Mouse (Mus musculus) lung, postnatal 14 days (tissue): Measurements from ENCODE around the gene Nr0b2.
"Not testable (repeated sequence)": the region's sequence is repeated elsewhere in the genome, so short reads cannot be mapped to it uniquely, and the experiment has no call there.

Source experiments
- DNase-seq: peaks from one replicate; pipeline ENCODE4 v3.0.0; 2021

Nr0b2 gene

DNA sequence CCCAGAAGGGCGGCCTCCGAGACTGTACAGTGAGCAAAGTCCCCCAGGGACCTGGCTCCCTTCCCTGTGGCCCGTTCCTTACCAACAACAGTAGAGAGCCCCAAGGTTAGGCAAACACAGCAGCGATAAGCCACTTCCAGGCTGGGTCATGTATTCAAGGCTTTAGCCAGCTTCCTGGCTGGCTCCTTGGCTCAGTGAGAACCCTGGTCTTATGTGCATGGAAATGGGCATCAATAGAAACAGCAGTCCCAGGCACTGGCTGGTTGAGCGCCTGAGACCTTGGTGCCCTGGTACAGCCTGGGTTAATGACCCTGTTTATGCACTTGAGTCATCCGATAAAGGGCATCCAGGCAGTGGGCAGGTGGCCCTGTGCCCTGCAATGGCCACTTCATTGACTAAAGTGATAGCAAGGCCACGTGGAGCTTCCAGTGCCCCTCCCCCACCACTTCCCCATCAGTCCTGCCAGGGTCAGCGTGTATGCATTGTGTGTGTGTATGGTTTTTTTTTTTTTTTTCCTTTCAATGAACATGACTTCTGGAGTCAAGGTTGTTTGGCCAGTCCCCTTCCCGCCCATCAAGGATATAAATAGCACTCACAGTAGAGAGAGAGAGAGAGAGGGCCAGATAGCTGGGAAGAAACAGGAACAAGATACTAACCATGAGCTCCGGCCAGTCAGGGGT, at the start of gene Nr0b2:
Gene Nr0b2 (plus strand): TSS at position 609 of the 680 bp plus-strand sequence.
- DNase-seq, result no peak

DNA sequence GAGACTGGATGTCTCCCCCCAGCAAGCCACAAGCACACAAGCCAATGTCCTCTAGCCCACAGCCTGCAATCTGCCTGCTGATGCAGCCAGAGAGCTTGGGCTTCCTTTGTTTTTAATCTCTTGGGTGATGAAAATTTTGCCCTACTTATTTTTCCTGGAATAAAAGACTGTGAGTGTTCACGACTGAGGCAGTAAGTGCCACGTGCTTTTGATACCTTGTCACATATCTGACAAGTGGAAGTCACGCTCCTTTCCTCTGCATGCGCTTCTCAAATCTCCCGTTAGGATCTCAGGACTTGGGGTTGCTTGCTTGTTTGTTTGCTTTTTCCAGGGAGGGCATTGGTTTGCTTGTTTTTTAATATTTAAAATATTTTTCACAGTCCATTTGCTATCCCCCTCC, 48.9 kb upstream of the Nr0b2 start:
- DNase-seq, result no peak

DNA sequence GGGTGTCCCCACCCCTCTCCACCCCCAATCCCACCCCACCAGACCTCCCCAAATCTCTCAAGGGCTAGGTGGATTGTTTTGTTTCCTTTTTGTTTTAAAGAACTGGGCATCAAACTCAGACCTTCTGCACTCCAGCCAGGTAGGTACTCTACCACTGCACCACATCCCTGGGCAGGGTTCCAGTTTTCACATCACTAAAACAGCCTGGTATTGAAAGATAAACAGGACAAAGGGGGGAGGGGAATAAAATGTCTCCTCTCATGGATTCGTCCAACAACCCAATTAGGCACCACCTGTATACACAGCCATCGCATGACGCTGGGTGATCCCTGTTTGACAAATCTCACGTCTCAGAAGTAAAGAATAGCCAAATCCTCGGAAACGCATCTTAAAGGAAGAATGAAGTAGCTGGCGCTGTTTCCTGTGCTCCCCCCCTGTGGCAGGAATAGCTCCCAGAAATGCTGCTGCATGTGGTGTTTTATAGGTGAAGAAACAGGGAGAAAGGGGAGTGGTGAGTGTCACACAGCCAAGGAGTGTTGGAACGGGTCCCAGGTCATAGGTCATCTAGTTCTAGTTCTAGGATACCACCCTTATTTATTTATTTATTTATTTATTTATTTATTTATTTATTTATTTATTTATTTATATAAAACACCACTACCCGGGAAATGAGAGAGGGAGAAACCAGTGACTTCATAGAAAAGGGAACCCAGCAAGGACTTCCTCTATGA, 48.3 kb upstream of the Nr0b2 start:
- DNase-seq, result no peak

DNA sequence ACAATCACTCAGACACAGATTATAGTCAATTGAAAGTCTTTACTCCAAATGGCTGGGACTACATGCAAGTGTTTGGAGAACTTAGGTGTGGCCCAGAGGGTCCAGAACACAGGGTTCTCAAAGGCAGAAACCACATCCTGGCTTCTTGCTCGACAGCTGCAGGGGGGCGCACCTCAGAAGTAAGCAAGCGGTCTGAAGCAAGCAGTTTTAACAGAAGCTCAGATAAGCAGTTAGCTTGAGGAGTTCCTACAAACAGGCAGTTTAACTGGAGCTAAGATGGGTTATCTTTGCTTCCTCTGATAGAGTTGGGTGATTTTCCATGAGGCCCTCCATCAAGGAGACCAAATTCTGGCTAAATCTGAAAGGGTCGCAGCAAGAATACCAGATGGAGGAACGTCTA, 46.6 kb upstream of the Nr0b2 start:
- DNase-seq, result no peak

DNA sequence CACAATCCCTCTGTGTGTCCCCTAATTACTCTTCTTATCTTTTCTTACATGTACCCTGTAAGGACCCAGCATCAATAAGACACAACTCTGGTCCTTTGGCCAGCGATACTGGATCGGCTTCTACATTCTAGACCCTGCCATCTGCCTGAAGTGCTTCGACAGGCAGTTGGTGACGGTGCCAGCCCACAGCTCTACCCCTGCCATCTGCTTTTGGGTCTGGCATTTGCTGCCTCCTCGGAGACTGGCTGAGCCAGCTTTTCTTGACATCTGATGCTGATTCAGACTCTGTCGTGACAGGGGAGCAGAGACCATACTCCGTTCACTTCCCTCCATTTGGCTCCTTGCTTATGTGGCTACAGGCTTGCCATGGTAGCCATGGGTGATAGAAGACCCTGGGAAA, 44.2 kb upstream of the Nr0b2 start:
- no peak for DNase-seq

DNA sequence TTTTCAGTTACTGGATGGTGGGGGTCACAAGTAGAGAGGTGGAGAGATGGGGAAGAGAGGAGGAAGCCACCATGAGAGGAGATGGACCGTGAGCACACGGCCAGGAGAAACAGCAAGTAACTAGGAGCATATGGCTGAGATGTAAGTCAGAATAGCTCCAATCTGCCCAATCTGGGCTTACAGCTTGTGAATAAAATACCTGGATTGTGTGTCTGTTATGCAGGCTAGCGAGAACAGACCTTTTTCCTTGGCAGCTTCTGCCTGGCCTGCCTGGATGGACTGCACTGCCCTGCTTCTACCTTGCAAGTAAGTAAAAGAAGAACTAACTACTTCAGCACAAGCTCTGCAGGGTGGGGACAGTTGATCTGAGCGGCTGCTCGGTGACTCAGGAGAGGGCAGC, 42.1 kb upstream of the Nr0b2 start:
- no peak for DNase-seq

DNA sequence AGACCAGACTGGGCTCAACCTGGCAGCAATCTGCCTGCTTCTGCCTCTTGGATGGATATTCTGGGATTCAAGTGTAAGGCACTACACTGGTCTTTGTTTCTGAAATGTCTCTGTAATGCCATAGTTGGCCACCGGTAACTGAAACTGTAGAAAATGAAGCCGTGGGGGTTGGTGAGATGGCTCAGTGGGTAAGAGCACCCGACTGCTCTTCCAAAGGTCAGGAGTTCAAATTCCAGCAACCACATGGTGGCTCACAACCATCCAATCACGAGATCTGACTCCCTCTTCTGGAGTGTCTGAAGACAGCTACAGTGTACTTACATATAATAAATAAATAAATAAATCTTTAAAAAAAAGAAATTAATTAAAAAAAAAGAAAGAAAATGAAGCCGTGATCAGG, 40.7 kb upstream of the Nr0b2 start:
- not testable (repeated sequence) for DNase-seq

DNA sequence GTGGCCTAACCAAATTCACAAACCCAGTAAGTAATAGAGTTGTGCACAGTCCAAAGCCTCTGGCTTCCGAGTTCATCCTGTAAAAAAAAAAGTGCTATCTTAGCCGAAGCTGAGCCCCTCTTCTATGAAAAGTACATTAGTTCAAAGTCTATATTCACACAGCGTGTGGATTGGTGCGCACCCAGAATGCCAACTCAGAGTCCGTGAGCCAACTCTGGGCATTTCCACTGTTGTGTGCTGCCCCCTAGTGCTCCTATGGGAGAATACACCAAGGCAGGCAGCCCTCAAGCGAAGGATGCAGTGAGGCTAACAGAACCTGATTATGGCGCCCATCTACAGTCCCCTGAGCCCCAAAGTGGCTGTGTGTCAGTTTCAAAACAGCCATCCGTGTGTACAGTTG, 40.2 kb upstream of the Nr0b2 start:
- DNase-seq, result peak; percentile 80

DNA sequence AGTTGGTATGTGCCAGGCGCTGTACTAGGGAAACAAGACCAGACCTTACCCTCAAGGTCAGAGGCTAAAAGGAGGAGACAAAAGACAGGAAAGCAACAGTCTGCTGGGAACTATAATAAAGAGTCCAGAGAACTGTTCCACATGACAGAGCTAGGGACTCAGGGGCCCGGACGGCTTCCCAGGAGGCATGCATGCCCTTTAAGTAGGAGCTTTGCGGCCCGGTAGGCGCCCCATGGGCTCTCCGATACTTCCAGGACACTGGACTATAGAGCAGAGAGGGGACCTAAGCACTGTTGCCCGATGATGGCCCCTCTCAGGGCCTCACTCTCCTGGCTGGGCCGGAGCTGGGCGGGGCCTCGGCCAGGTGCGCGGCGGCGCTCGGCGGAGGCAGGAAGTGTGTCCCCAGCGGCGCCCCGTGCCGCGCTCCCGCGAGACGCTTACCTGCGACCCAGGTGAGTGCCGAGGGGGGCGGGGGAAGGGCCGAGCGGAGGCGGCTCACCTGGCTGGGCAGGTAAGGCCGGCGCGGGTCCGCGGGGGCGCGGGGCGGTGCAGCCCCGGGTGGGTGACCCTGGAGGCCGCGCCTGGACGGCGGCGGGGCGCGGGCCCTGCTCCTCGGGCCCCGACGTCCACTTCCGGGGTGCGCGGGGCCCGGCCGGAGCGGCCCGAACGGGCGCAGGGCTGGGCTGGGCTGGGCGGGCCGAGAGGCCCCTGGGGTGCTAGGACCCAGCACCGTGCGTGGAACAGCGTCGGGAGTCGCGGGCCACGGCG, 34.4 kb upstream of the Nr0b2 start, which contains the start of gene Kdf1:
Gene Kdf1 (plus strand): TSS at position 363 of the 768 bp plus-strand sequence.
- DNase-seq, result peak; percentile 67

DNA sequence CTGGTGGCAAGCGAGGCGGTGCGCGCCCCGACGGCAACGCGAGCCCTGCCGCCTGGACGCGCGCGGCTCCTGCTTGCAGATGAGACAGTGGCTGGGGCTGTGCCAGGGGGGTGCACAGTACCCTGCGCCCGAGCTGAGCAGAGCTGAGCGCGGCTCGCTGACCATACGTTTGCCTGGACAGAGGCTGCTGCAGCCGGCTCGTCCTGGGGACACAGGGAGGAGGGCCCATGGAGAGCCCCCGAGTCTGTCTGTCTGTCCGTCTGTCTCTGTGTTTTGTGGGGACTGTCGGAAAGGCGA, 33.9 kb upstream of the Nr0b2 start:
- DNase-seq, result no peak

DNA sequence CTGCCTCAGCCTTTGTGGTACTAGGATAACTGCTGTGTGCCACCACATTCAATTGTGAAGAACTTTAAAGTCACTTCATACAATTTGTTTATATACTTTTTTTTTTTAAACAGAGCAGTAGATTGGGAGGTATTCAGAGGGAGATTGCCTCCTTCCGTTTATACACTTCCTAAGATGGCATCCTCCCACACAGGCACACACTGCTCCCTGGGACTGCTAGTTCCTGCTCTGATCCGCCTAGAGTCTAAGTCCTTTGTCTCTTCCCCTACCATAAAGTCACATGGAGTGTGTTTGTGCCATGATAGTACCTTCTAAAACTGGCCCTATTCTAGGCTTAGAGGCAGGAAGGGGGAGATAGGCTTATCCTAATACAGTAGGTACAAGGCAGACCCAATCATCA, 31.7 kb upstream of the Nr0b2 start:
- no peak for DNase-seq

DNA sequence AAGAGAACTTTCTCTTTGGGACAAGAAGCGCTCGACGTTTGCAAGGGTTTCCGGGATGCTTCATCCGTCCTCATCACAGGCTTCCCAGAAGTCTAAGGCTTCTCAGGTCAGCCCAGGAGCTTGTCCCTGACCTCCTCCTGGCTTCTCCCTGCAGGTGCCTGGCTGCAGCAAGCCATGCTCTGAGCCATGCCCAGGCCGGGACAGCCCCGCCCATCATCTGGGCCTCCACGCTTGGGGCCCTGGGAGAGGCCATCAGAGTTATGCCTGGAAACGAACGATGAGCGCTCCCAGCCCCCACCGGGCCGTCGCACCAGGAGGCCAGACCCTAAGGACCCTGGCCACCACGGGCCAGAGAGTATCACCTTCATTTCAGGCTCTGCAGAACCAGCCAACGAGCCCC, 25.4 kb upstream of the Nr0b2 start:
- DNase-seq, result no peak

DNA sequence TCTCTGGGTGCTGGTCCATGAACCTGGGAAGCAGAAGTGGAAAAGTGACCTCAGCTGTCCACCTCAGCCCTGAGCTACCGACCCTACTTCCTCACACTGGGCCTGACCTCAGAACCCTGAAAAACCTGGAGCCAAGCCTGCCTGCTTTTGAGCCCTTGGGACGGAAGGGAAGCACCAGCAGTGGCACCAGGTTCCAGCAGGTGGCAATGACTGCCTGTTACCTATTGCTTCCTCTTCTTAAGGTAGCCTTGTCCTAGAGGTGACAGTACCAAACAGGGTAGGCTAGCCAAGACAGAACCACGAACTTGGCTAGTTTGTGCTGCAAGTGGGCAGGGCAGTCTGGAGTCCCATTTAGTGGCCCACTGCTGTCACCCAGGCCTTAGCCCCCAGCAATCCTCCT, 20.4 kb upstream of the Nr0b2 start:
- DNase-seq, result no peak

DNA sequence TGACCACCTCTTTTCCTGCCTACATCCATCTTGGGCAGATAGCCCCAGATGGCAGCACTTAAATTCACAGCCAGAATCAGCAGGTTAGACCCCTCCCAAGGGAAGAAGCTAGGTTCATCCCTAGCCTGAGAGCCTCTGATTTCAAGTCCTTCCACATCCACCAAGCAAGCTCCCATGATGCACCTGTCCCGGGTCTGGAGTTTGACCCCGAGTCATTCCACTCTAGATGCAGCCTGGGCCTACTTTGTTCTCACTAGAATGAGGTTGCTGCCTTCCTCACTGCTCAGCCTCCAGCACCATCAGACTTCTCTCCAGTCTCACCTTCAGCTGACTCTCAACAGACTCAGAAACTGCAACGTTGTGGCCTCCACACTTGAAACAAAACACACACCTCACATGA, 17.1 kb upstream of the Nr0b2 start:
- no peak for DNase-seq

DNA sequence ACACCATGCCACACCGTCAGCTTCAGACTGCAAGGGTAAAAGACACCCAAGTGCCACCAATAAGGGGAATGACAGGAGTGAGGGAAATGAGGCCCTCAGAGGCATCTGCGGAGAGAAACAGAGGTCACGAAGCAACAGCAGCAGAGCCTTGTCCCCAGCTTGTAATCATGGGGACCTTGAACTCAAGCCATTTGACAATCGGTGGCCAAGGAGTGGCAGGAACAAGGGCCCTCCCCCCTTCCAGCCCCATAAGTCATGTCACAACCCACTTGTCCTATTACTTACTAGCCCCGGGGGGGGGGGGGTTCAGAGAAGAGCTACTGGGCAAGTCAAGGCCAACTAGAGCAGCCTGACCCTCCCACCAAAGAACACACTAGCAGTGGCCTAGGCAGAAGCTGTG, 16.5 kb upstream of the Nr0b2 start:
- DNase-seq, result no peak

DNA sequence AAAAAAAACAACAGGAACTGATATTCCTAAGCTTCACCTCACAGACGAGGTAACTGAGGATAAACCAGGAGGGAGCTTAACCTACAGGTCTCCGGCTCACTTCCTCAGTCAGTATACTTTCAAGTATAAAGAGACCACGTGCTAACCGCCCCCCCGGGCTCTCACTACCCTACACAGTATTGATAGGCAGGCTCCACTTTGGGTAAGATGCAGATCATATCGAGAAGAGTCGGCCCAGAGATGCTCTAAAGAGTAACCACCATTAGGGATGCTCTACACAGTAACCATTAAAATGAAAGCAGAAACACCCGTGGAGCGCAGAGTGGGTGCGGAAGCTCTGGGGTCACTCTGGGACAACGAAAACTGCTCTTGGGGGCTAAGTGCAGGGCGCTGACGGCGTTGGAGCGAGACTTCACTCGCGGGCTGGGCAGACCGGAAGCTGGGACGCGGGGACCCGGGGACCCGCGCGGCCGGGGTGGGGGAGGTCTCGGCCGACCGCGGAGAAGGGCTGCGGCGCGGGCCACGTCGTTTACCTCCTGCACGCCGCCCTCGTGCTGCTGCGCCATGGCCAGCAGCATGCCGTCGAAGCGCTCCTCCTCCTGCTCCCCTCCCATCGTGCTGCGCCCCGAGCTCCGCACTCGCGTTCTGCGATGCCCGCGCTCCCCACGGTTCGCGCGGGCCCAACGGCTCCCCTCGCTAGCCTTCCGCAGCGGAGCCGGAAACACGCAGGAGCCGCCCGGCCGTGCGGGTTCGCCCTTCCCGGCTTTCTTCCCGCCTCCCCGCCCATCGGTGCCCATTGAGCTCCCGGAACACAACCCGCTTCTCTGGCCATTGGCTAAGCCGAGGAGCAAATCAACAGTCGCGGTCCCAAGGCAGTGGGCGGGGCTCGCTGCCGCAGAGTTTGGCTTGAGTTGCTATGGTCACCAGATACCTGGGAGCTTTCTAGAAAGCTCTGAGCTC, 7.6 kb upstream of the Nr0b2 start, which contains the start of gene Nudc:
Gene Nudc (minus strand): TSS at position 725 of the 960 bp plus-strand sequence.
- DNase-seq, result peak; percentile 95

DNA sequence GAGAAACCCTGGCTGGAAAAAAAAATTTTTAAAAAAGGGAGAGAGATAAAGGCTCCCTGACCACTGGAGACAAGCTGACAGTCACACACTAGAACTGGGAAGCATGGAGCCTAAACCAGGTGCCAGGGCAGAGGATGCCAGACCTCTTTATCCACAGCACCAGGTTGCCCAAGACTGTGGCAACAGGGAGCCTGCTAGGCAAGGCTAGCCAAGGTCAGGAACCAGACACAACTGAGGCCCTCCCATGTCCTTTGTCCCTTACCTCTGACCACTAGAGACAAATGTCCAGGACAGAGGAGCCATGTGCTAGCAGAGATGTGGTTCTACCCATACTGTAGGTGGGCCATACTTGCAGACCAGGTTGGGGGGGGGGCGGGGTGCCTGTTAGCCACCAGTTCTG, 1.1 kb upstream of the Nr0b2 start:
- no peak for DNase-seq

DNA sequence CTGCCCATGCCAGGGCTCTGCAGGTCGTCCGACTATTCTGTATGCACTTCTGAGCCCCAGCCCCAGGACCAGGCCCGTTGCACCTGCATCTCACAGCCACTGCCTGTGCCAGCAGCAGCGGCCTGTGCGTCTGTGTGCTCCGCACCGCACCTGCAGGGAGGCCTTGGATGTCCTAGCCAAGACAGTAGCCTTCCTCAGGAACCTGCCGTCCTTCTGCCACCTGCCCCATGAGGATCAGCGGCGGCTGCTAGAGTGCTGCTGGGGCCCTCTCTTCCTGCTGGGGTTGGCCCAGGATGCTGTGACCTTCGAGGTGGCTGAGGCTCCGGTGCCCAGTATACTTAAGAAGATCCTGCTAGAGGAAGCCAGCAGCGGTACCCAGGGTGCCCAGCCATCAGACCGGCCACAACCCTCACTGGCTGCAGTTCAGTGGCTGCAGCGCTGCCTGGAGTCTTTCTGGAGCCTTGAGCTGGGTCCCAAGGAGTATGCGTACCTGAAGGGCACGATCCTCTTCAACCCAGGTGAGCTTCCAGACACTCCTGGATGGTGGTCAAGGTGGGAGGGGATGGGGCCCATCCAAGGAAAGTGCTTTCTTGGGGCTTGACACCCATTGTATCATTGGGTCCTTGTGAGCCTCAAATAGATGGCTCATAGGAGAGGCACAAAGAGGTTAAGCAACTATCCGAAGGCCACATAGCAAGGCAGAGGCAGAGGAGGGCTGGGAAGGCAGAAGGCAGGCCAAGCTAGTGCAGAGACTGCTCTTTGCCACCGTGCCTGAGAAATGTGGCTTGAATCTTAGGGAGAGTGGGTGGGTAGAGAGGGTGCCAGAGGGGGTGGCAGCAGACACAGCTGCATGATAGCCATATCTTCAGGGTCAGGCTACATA, 513 bp downstream of the Nr0b2 start:
- DNase-seq, result no peak

DNA sequence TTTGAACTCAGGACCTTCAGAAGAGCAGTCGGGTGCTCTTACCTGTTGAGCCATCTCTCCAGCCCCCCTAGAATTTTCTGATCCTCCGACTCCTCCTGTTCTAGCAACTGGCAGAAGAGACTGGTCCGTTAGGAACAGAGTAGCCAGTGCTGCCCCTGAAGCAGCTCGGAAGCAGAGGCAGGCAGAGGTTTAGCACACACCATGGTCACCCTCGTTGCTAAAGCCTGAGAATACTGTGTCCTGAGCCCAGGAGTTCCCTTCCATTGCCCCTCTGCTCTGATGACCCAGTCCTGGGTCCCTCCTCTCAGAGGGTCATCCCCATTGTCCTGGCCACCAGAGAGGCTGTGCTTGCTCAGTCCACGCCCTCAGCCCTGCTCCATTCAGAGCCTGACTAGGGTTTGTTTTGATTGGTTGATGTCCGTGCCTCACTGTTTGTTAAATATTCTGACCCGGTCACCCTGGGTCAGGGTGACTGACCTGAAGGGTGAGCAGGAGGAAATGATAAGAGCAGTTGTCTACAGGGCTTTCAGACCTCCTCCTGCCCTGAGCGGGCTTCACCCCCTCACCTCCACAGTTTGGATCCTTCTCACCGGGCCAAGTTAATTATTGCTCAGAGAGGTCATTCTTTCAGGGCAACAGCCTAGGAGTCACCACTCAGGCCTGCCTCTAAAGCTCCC, 4.0 kb downstream of the Nr0b2 start:
- DNase-seq, result no peak

DNA sequence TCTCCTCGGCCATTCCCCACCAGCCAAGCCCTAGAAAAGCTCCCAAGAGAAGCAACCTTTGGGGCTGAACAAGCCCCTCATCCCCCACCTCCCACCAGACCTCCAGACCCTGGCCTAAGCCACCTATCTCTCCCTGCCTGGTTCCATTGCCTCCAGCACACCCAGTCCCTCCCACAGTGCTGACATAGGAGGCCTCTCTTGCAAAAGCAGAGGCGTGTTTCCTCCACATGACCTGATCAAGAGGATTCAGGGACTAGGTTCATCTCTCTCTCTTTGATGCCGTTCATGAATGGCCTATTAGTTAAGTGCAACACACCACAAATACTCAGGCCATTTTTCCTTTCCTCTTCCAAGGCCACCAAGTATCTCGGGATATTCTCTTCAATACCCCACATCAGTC, 6.7 kb downstream of the Nr0b2 start:
- no peak for DNase-seq

DNA sequence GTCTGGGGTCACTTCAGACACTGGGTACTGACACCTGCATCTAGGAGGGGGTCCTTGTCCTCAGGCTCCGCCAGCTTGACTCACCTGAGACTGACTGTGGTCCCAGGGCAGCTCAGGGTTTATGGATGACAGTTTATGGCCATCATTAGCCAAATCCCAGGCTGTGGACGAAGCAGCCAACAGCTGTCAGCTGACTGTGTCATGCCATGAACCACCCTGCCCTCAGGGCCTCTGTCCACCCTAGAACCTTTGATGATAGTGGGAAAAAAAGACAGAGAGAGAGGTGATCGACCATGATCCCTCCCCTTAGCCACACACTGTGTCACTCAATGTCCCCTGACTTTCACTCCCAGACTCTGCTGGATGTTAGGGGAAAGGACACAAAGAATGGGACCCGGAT, 8.4 kb downstream of the Nr0b2 start:
- no peak for DNase-seq
